Mouse (Mus musculus): ENCODE measurements around the gene Zfhx3. TPM values are rescaled to one million over a fixed set of nuclear protein-coding genes. Genes with fewer than 3 reads are reported as not detected.

Zfhx3 gene
- polyA plus RNA-seq, 1 experiment from 2014 or later: 68.4 TPM

DNA sequence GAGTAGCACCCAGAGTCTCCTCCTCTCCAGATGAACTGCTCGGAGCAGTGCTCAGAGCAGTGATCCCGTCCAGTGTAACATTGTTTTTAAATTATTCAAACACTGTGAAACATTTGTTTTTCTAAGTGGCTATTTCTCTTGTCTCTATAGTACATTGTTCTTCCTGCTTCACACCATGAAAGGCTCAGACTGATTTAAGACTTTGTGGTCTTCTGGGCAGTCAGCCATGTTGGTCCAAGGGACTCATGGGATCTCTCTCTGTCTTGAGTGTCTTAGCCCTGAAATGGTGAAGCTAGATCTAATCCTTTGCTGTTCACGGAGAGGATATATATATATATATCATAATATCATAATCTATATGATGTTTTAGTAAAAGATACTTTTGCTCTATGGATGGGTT, 480.1 kb downstream of the Zfhx3 start:
- no peak overlapping the region for H3K4me2 ChIP-seq (ENCODE audit: low read length)
- H3K27me3 ChIP-seq (ENCODE audit: control insufficient read depth, insufficient read depth, low read length): no peaks in the 10 kb centered on the region
- H3K27ac ChIP-seq (replicated peaks; ENCODE audit: low read depth, low read length): no peak overlapping the region
- no peak overlapping the region for H3K4me3 ChIP-seq (replicated peaks; ENCODE audit: low read depth, low read length)
- WGBS: 85% methylated on average over 3 of the region's 3 CpGs
- H3K4me1 ChIP-seq (ENCODE audit: control insufficient read depth, insufficient read depth, low read length): peaks cover 15% of the 10 kb centered on the region; the same call in 1 of the 2 replicates
- no peak overlapping the region for H3K9ac ChIP-seq (replicated peaks; ENCODE audit: low read length)
- H3K36me3 ChIP-seq (ENCODE audit: control insufficient read depth, insufficient read depth, low read length): no peaks in the 10 kb centered on the region
- ATAC-seq (ENCODE audit: low FRiP score, low TSS enrichment): no peak
- no peak for DNase-seq
- H3K9me3 ChIP-seq (ENCODE audit: control insufficient read depth, low read length): no peaks in the 10 kb centered on the region

GRCm38 (mm10) chr8:108424337-108424736, 481.9 kb downstream of the Zfhx3 start:
- Histone ChIP-seq H3K4me2 (ENCODE audit: low read length) (no peak overlapping the region), H3K4me3 (replicated peaks; ENCODE audit: low read depth, low read length) (no peak overlapping the region), H3K9me3 (ENCODE audit: control insufficient read depth, low read length) (no peaks in the 10 kb centered on the region), H3K27me3 (ENCODE audit: control insufficient read depth, insufficient read depth, low read length) (no peaks in the 10 kb centered on the region), H3K9ac (replicated peaks; ENCODE audit: low read length) (no peak overlapping the region), H3K27ac (replicated peaks; ENCODE audit: low read depth, low read length) (no peak overlapping the region), H3K36me3 (ENCODE audit: control insufficient read depth, insufficient read depth, low read length) (no peaks in the 10 kb centered on the region), H3K4me1 (ENCODE audit: control insufficient read depth, insufficient read depth, low read length) (peaks cover 8% of the 10 kb centered on the region; the same call in 1 of the 2 replicates)
- 73% methylated on average over 8 of the region's 8 CpGs for WGBS
- DNase-seq (peak; percentile 56), ATAC-seq (ENCODE audit: low FRiP score, low TSS enrichment) (no peak)

- peak; percentile 22 for DNase-seq
- Histone ChIP-seq H3K27ac (replicated peaks; ENCODE audit: low read depth, low read length) (no peak overlapping the region), H3K9me3 (ENCODE audit: control insufficient read depth, low read length) (no peaks in the 10 kb centered on the region), H3K27me3 (ENCODE audit: control insufficient read depth, insufficient read depth, low read length) (no peaks in the 10 kb centered on the region), H3K4me2 (ENCODE audit: low read length) (no peak overlapping the region), H3K36me3 (ENCODE audit: control insufficient read depth, insufficient read depth, low read length) (no peaks in the 10 kb centered on the region), H3K4me3 (replicated peaks; ENCODE audit: low read depth, low read length) (no peak overlapping the region), H3K9ac (replicated peaks; ENCODE audit: low read length) (no peak overlapping the region), H3K4me1 (ENCODE audit: control insufficient read depth, insufficient read depth, low read length) (peaks cover 21% of the 10 kb centered on the region)
- no peak for ATAC-seq (ENCODE audit: low FRiP score, low TSS enrichment)
- 29% methylated on average over 5 of the region's 5 CpGs for WGBS
These were observed 490.9 kb downstream of the Zfhx3 start for GRCm38 (mm10) chr8:108433321-108433720.

DNA sequence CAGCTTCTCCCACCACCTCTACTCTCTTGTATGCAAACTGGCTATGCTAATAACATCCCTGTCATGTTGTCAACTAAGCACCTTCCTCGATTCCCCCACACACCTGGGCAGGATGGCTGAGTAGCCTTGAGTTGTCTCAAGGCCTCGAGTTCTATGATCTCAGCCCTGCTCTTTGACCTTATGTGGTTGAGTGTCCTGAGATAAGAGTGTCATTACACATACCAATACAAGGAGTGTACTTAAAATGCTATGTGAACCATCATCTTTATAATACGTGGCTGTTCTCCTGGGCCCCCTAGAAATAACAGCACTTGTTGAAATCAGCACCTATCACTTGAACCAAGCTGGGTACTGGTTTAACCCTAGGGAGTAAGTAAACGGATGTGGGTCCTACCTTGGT, 492.1 kb downstream of the Zfhx3 start:
- Histone ChIP-seq H3K27ac (replicated peaks; ENCODE audit: low read depth, low read length) (no peak overlapping the region), H3K36me3 (ENCODE audit: control insufficient read depth, insufficient read depth, low read length) (no peaks in the 10 kb centered on the region), H3K9ac (replicated peaks; ENCODE audit: low read length) (no peak overlapping the region), H3K4me2 (ENCODE audit: low read length) (no peak overlapping the region), H3K4me3 (replicated peaks; ENCODE audit: low read depth, low read length) (no peak overlapping the region), H3K9me3 (ENCODE audit: control insufficient read depth, low read length) (no peaks in the 10 kb centered on the region), H3K4me1 (ENCODE audit: control insufficient read depth, insufficient read depth, low read length) (peaks cover 21% of the 10 kb centered on the region), H3K27me3 (ENCODE audit: control insufficient read depth, insufficient read depth, low read length) (no peaks in the 10 kb centered on the region)
- DNase-seq: no peak
- WGBS: 92% methylated on average over 4 of the region's 4 CpGs
- ATAC-seq (ENCODE audit: low FRiP score, low TSS enrichment): no peak

DNA sequence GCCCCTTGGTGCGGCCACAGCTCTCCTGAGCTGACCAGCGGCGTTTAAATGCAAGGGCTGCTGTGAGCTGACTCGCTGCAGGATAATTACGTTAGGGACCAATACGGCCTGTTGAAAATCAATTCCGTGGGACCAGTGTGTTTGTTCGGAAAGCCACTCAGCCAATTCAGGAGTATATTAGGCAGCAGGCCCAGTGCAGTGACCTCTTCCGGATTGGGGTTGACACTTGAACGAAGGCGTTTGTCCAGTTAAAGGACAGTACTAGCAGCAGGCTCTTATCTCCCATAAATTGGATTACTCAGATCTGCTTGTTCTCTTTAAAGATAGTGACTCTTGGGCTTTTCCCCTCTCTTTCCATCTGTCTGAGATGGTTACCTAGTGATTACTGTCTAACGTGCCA, 493.9 kb downstream of the Zfhx3 start:
- peak; percentile 32 for DNase-seq
- Histone ChIP-seq H3K9ac (replicated peaks; ENCODE audit: low read length) (no peak overlapping the region; the same call in 1 of the 2 replicates), H3K4me3 (replicated peaks; ENCODE audit: low read depth, low read length) (no peak overlapping the region), H3K27ac (replicated peaks; ENCODE audit: low read depth, low read length) (0 out of 2 replicates have a peak overlapping the region, but pooled peaks have one; percentile 6), H3K9me3 (ENCODE audit: control insufficient read depth, low read length) (no peaks in the 10 kb centered on the region), H3K36me3 (ENCODE audit: control insufficient read depth, insufficient read depth, low read length) (no peaks in the 10 kb centered on the region), H3K4me1 (ENCODE audit: control insufficient read depth, insufficient read depth, low read length) (peaks cover 21% of the 10 kb centered on the region), H3K27me3 (ENCODE audit: control insufficient read depth, insufficient read depth, low read length) (no peaks in the 10 kb centered on the region), H3K4me2 (ENCODE audit: low read length) (no peak overlapping the region)
- ATAC-seq (ENCODE audit: low FRiP score, low TSS enrichment): no peak
- WGBS: 47% methylated on average over 12 of the region's 12 CpGs

- Histone ChIP-seq H3K27ac (replicated peaks; ENCODE audit: low read depth, low read length) (peak overlapping the region; percentile 41; the same call in 1 of the 2 replicates), H3K27me3 (ENCODE audit: control insufficient read depth, insufficient read depth, low read length) (no peaks in the 10 kb centered on the region), H3K4me1 (ENCODE audit: control insufficient read depth, insufficient read depth, low read length) (peaks cover 21% of the 10 kb centered on the region), H3K4me2 (ENCODE audit: low read length) (no peak overlapping the region), H3K9ac (replicated peaks; ENCODE audit: low read length) (no peak overlapping the region), H3K36me3 (ENCODE audit: control insufficient read depth, insufficient read depth, low read length) (no peaks in the 10 kb centered on the region), H3K4me3 (replicated peaks; ENCODE audit: low read depth, low read length) (no peak overlapping the region), H3K9me3 (ENCODE audit: control insufficient read depth, low read length) (no peaks in the 10 kb centered on the region)
- DNase-seq (peak; percentile 51), ATAC-seq (ENCODE audit: low FRiP score, low TSS enrichment) (no peak)
- 60% methylated on average over 13 of the region's 13 CpGs for whole genome bisulfite sequencing
These were observed 494.9 kb downstream of the Zfhx3 start for GRCm38 (mm10) chr8:108437316-108437830.

GRCm38 (mm10) chr8:108440476-108440875, 498.0 kb downstream of the Zfhx3 start:
- WGBS: 64% methylated on average over 3 of the region's 3 CpGs
- H3K27ac ChIP-seq (replicated peaks; ENCODE audit: low read depth, low read length): no peak overlapping the region

DNA sequence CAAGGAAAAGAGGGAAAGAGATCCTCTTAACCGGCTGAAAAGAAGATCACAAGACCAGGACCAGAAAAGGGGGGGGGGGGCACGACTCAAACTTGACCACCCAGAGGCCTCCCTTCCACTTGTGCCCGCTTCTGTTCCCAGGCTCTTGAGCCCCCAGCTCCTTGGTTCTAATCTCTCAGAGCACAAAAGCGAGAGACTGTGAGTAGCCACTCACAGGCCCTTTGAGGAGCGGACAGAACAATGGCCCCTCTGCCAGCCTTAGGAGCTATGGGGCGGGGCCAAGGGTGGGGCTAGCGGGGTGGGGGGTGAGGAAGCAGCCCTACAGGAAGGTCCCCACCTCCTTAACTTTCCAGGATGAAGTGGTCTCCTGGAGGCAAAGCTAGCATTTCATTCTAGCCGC, 508.4 kb downstream of the Zfhx3 start:
- H3K4me2 ChIP-seq (ENCODE audit: low read length): no peak overlapping the region
- no peaks in the 10 kb centered on the region for H3K36me3 ChIP-seq (ENCODE audit: control insufficient read depth, insufficient read depth, low read length)
- no peak overlapping the region; the same call in 1 of the 2 replicates for H3K27ac ChIP-seq (replicated peaks; ENCODE audit: low read depth, low read length)
- no peak overlapping the region for H3K9ac ChIP-seq (replicated peaks; ENCODE audit: low read length)
- H3K27me3 ChIP-seq (ENCODE audit: control insufficient read depth, insufficient read depth, low read length): no peaks in the 10 kb centered on the region
- DNase-seq: peak; percentile 50
- peaks cover 24% of the 10 kb centered on the region for H3K4me1 ChIP-seq (ENCODE audit: control insufficient read depth, insufficient read depth, low read length)
- ATAC-seq (ENCODE audit: low FRiP score, low TSS enrichment): no peak
- H3K4me3 ChIP-seq (replicated peaks; ENCODE audit: low read depth, low read length): no peak overlapping the region
- no peaks in the 10 kb centered on the region for H3K9me3 ChIP-seq (ENCODE audit: control insufficient read depth, low read length)
- WGBS: 6% methylated on average over 8 of the region's 8 CpGs

More at GRCm38 (mm10) chr8:108440476-108440875, 498.0 kb downstream of the Zfhx3 start:
- Histone ChIP-seq H3K36me3 (ENCODE audit: control insufficient read depth, insufficient read depth, low read length) (no peaks in the 10 kb centered on the region), H3K4me3 (replicated peaks; ENCODE audit: low read depth, low read length) (no peak overlapping the region), H3K9ac (replicated peaks; ENCODE audit: low read length) (no peak overlapping the region), H3K4me2 (ENCODE audit: low read length) (no peak overlapping the region), H3K4me1 (ENCODE audit: control insufficient read depth, insufficient read depth, low read length) (peaks cover 21% of the 10 kb centered on the region), H3K9me3 (ENCODE audit: control insufficient read depth, low read length) (no peaks in the 10 kb centered on the region), H3K27me3 (ENCODE audit: control insufficient read depth, insufficient read depth, low read length) (no peaks in the 10 kb centered on the region)
- ATAC-seq (ENCODE audit: low FRiP score, low TSS enrichment): no peak
- DNase-seq: no peak

DNA sequence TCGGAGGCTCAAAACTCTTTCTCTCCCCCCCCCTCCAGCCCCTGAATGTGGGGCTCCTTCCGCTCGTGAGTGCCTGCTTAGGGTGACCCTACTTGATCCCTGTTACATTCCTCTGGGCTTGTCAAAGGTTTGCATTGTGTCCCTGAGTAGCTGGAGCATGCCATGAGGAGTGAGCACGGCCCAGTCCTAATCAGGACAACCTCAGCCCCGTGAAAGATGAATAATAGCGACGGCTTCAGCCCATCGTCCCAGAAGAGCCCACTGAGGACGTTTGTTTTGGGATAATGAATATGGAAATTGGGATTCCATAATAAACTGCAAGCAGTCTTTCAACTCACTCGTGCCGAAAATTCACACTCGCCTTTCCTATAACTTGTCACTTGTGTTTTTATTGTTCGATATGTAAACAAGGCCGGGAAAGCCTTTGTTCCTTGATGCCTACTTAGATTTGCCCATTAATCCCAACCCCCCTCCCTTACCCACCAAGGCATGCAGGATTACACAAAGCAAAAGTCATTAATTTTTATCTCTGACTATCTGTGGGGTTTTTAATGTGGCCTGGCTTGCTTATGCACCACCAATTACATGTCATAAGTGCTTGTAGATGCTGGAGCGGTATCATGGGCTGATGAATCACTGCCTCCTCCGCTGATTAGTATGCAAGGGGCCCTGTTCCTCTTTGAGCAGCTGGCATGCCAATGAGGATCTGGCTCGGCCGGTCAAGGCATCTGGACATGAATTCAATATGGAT, 512.3 kb downstream of the Zfhx3 start:
- 12% methylated on average over 18 of the region's 18 CpGs for WGBS
- DNase-seq (peak; percentile 73), ATAC-seq (ENCODE audit: low FRiP score, low TSS enrichment) (peak; percentile 76; the same call in 1 of the 2 replicates)
- Histone ChIP-seq H3K27ac (replicated peaks; ENCODE audit: low read depth, low read length) (peak overlapping the region; percentile 78), H3K4me1 (ENCODE audit: control insufficient read depth, insufficient read depth, low read length) (peaks cover 24% of the 10 kb centered on the region), H3K9ac (replicated peaks; ENCODE audit: low read length) (no peak overlapping the region), H3K9me3 (ENCODE audit: control insufficient read depth, low read length) (peaks cover 17% of the 10 kb centered on the region), H3K4me3 (replicated peaks; ENCODE audit: low read depth, low read length) (no peak overlapping the region), H3K4me2 (ENCODE audit: low read length) (0 out of 2 replicates have a peak overlapping the region, but pooled peaks have one; percentile 17), H3K27me3 (ENCODE audit: control insufficient read depth, insufficient read depth, low read length) (no peaks in the 10 kb centered on the region), H3K36me3 (ENCODE audit: control insufficient read depth, insufficient read depth, low read length) (no peaks in the 10 kb centered on the region)
